Mouse (Mus musculus) heart, adult 8-10 months (tissue): Measurements from ENCODE around the gene Egflam. TPM values are rescaled to one million over a fixed set of nuclear protein-coding genes. Genes with fewer than 3 reads are reported as not detected.

Experiments
- DNase-seq: peaks from one replicate; pipeline ENCODE4 v3.0.0; 2022; ENCODE audit warnings: low spot score
- total RNA-seq, 4 experiments: library from RNA; stranded (reverse); gene quantifications; 2 replicates each; pipeline ENCODE4 v1.2.4; 2022

Egflam gene
- total RNA-seq, 4 experiments from 2014 or later: 4.2 to 13.1 (median 8.9) TPM

GRCm38 (mm10) chr15:7217273-7217598, 181.0 kb downstream of the Egflam start:
- DNase-seq: no peak

GRCm38 (mm10) chr15:7216581-7217272, 181.5 kb downstream of the Egflam start:
- no peak for DNase-seq

GRCm38 (mm10) chr15:7215845-7216244, 182.3 kb downstream of the Egflam start:
- no peak for DNase-seq

- DNase-seq: peak; percentile 40
Observed at GRCm38 (mm10) chr15:7213683-7214082, 184.5 kb downstream of the Egflam start.

- DNase-seq: no peak
Observed at GRCm38 (mm10) chr15:7208180-7208579, 190.0 kb downstream of the Egflam start.

- no peak for DNase-seq
Observed at GRCm38 (mm10) chr15:7207292-7207691, 190.9 kb downstream of the Egflam start.

GRCm38 (mm10) chr15:7206110-7206509, 192.1 kb downstream of the Egflam start:
- DNase-seq: no peak

- no peak for DNase-seq
Observed at GRCm38 (mm10) chr15:7204917-7205316, 193.3 kb downstream of the Egflam start.

- DNase-seq: peak; percentile 59
Observed at GRCm38 (mm10) chr15:7203606-7204330, 194.4 kb downstream of the Egflam start.

- DNase-seq: no peak
Observed at GRCm38 (mm10) chr15:7202981-7203380, 195.2 kb downstream of the Egflam start.

GRCm38 (mm10) chr15:7201421-7202380, 196.5 kb downstream of the Egflam start:
- no peak for DNase-seq

GRCm38 (mm10) chr15:7200286-7200685, 197.9 kb downstream of the Egflam start:
- no peak for DNase-seq

GRCm38 (mm10) chr15:7198816-7199215, 199.4 kb downstream of the Egflam start:
- DNase-seq: no peak

GRCm38 (mm10) chr15:7197652-7198445, 200.3 kb downstream of the Egflam start:
- DNase-seq: no peak

- DNase-seq: no peak
Observed at GRCm38 (mm10) chr15:7194748-7195221, 203.4 kb downstream of the Egflam start.

GRCm38 (mm10) chr15:7194147-7194720, 204.0 kb downstream of the Egflam start:
- DNase-seq: no peak

GRCm38 (mm10) chr15:7192582-7192981, 205.6 kb downstream of the Egflam start:
- no peak for DNase-seq

- DNase-seq: no peak
Observed at GRCm38 (mm10) chr15:7191074-7191473, 207.1 kb downstream of the Egflam start.

GRCm38 (mm10) chr15:7189678-7190454, 208.3 kb downstream of the Egflam start:
- peak; percentile 52 for DNase-seq

GRCm38 (mm10) chr15:7187682-7188081, 210.5 kb downstream of the Egflam start:
- DNase-seq: no peak
